In genomic region chr7:89168606-89169005, GRCm38 (mm10) we compare ENCODE assay signal across 9 mouse cellular contexts.
DNase-seq lines count a peak whose midpoint lies in the region; ATAC-seq and TF ChIP-seq lines count a peak whose summit lies in the region.
"Had no signal": no experiment of that assay in that cellular context is flagged by ENCODE, and none has a peak within 500 bp of the region (broad histone marks: within the 10 kb centered on the region; RNA-seq: fewer than 3 reads in every experiment).

No protein-coding gene starts in this region.

- no peaks in the 10 kb centered on the region for H3K9me3 ChIP-seq in kidney, embryonic 15.5 days (replicated peaks)
- no peaks in the 10 kb centered on the region for H3K9me3 ChIP-seq in forebrain, embryonic 14.5 days (replicated peaks; ENCODE audit: control insufficient read depth, low read length)
- H3K9me3 ChIP-seq in hindbrain, postnatal 0 days (ENCODE audit: low read length), result no peaks in the 10 kb centered on the region
- H3K9me3 ChIP-seq: embryonic facial prominence, embryonic 13.5 days had no signal

- no peaks in the 10 kb centered on the region for H3K36me3 ChIP-seq in kidney, embryonic 15.5 days
- H3K36me3 ChIP-seq in forebrain, embryonic 14.5 days (ENCODE audit: control insufficient read depth, insufficient read depth, low read length), result no peaks in the 10 kb centered on the region
- H3K36me3 ChIP-seq in hindbrain, postnatal 0 days (ENCODE audit: insufficient read depth, low read length), result no peaks in the 10 kb centered on the region
- H3K36me3 ChIP-seq: embryonic facial prominence, embryonic 13.5 days had no signal

- H3K27me3 ChIP-seq in kidney, embryonic 15.5 days, result no peaks in the 10 kb centered on the region
- H3K27me3 ChIP-seq in forebrain, embryonic 14.5 days (replicated peaks; ENCODE audit: control insufficient read depth, insufficient read depth, low read length), result no peaks in the 10 kb centered on the region
- H3K27me3 ChIP-seq in hindbrain, postnatal 0 days (ENCODE audit: insufficient read depth, low read length), result no peaks in the 10 kb centered on the region
- H3K27me3 ChIP-seq: embryonic facial prominence, embryonic 13.5 days had no signal

- peak; percentile 96 for TF ChIP-seq CTCF in hindbrain, postnatal 0 days (IDR thresholded peaks at IDR 0.05; ENCODE audit: low read depth)

- H3K4me1 ChIP-seq in kidney, embryonic 15.5 days, result no peaks in the 10 kb centered on the region
- H3K4me1 ChIP-seq in forebrain, embryonic 14.5 days (ENCODE audit: control insufficient read depth, insufficient read depth, low read length), result no peaks in the 10 kb centered on the region
- H3K4me1 ChIP-seq in hindbrain, postnatal 0 days (ENCODE audit: insufficient read depth, low read length), result no peaks in the 10 kb centered on the region

- DNase-seq in kidney, adult 11 months, result peak; percentile 57
- DNase-seq in c-Kit-positive CD71-negative TER-119-negative erythroid progenitor cells, embryonic 14.5 days (ENCODE audit: low read depth), result peak; percentile 76
- DNase-seq in forebrain, embryonic 14.5 days (ENCODE audit: low spot score), result peak; percentile 89
- DNase-seq in hindbrain, postnatal 0 days (ENCODE audit: low spot score), result peak; percentile 91
- DNase-seq in left cerebral cortex, postnatal 25 days (ENCODE audit: low spot score in 2 of 2), result peak; percentile 76 to 87
- peak; percentile 71 for DNase-seq in neural tube, embryonic 10.5 days (ENCODE audit: extremely low spot score, low spot score)
- DNase-seq in testis, postnatal 10 days (ENCODE audit: low spot score), result peak; percentile 71

- no peak overlapping the region for H3K27ac ChIP-seq in kidney, embryonic 15.5 days
- no peak overlapping the region for H3K27ac ChIP-seq in forebrain, embryonic 14.5 days (ENCODE audit: low read depth, low read length)
- H3K27ac ChIP-seq in hindbrain, postnatal 0 days, result no peak overlapping the region
- H3K27ac ChIP-seq: embryonic facial prominence, embryonic 13.5 days had no signal

- H3K4me3 ChIP-seq in kidney, embryonic 15.5 days (replicated peaks), result no peak overlapping the region
- H3K4me3 ChIP-seq in forebrain, embryonic 14.5 days (ENCODE audit: low read depth, low read length), result no peak overlapping the region
- H3K4me3 ChIP-seq in hindbrain, postnatal 0 days (ENCODE audit: low read length), result no peak overlapping the region
- H3K4me3 ChIP-seq: embryonic facial prominence, embryonic 13.5 days had no signal

- no peak for ATAC-seq in kidney, embryonic 15.5 days (replicated peaks; ENCODE audit: low FRiP score)
- ATAC-seq in forebrain, embryonic 14.5 days, result peak; percentile 60; the same call in 1 of the 2 replicates
- 0 out of 2 replicates have a peak, but pooled peaks have one; percentile 43 for ATAC-seq in hindbrain, postnatal 0 days

- H3K4me2 ChIP-seq in kidney, embryonic 15.5 days, result no peak overlapping the region
- H3K4me2 ChIP-seq in forebrain, embryonic 14.5 days (ENCODE audit: low read length), result no peak overlapping the region
- H3K4me2 ChIP-seq in hindbrain, postnatal 0 days (ENCODE audit: low read depth, low read length), result no peak overlapping the region
- H3K4me2 ChIP-seq: embryonic facial prominence, embryonic 13.5 days had no signal

- intact Hi-C loops in left cerebral cortex, postnatal 25 days (cut with DNase I), result loop anchor here (2.0 to 5.0 kb wide), 2 partner anchors 169 to 250 kb away; no protein-coding TSS in a partner anchor

- H3K9ac ChIP-seq in kidney, embryonic 15.5 days, result no peak overlapping the region
- H3K9ac ChIP-seq in forebrain, embryonic 14.5 days (ENCODE audit: low read length), result no peak overlapping the region
- no peak overlapping the region for H3K9ac ChIP-seq in hindbrain, postnatal 0 days (replicated peaks; ENCODE audit: low read length)
- H3K9ac ChIP-seq: embryonic facial prominence, embryonic 13.5 days had no signal

- 31% methylated on average over 2 of the region's 2 CpGs for WGBS in kidney, embryonic 15.5 days
- 24% methylated on average over 2 of the region's 2 CpGs for WGBS in forebrain, embryonic 14.5 days
- WGBS in hindbrain, postnatal 0 days, result 40% methylated on average over 2 of the region's 2 CpGs
